Mouse (Mus musculus) layer of hippocampus, adult 2 months (tissue): Measurements from ENCODE around the gene Slc16a13. TPM values are rescaled to one million over a fixed set of nuclear protein-coding genes. Genes with fewer than 3 reads are reported as not detected.

Source experiments
- DNase-seq, 2 experiments: peaks; one replicate each; pipeline ENCODE4 v3.0.0; 2022; ENCODE audit warnings: low spot score in 2 of 2
- H3K27ac ChIP-seq: fragments of 200-600 bp; 2 replicates; pipeline ENCODE4 v1.8.1; 2022
- H3K4me3 ChIP-seq: fragments of 200-600 bp; 2 replicates; pipeline ENCODE4 v1.8.1; 2022; ENCODE audit warnings: mild to moderate bottlenecking
- CTCF ChIP-seq: fragments of 200-600 bp; conservative IDR thresholded peaks from 2 replicates; pipeline ENCODE4 v1.8.1; 2022; ENCODE audit warnings: antibody characterized with exemption, mild to moderate bottlenecking, moderate library complexity
- total RNA-seq, 2 experiments: library from RNA; stranded (reverse); gene quantifications; 2 replicates each; pipeline ENCODE4 v1.2.3; 2021

Gene Slc16a13
- total RNA-seq, 2 experiments from 2014 or later, result 7.9 to 11.0 TPM

- TF ChIP-seq CTCF, result no peak
- H3K27ac ChIP-seq, result peak overlapping the region; percentile 95
- no peak for DNase-seq
Measured at GRCm38 (mm10) chr11:70238591-70239440, 18.0 kb upstream of the Slc16a13 start.

GRCm38 (mm10) chr11:70237457-70238167 is 16.7 kb upstream of the Slc16a13 start, which contains the start of gene 0610010K14Rik:
TSS of gene 0610010K14Rik (minus strand) at chr11:70237914.
- Histone ChIP-seq H3K27ac (peak within 1 kb of the TSS; percentile 95), H3K4me3 (peak within 1 kb of the TSS; percentile 67)
- DNase-seq, result peak; percentile 97 to 99
- peak; percentile 81 for TF ChIP-seq CTCF

More at GRCm38 (mm10) chr11:70238591-70239440, 18.0 kb upstream of the Slc16a13 start:
- H3K4me3 ChIP-seq, result peak overlapping the region; percentile 67

GRCm38 (mm10) chr11:70236717-70237116 is 15.9 kb upstream of the Slc16a13 start:
- TF ChIP-seq CTCF, result no peak
- Histone ChIP-seq H3K4me3 (peak overlapping the region; percentile 67), H3K27ac (peak overlapping the region; percentile 95)
- DNase-seq, result no peak

- no peak for TF ChIP-seq CTCF
- Histone ChIP-seq H3K27ac (0 out of 2 replicates have a peak overlapping the region, but pooled peaks have one; percentile 2), H3K4me3 (no peak overlapping the region)
- DNase-seq, result no peak
Measured at GRCm38 (mm10) chr11:70235254-70235900, 14.5 kb upstream of the Slc16a13 start.

- no peak overlapping the region for H3K27ac ChIP-seq
- TF ChIP-seq CTCF, result no peak
- no peak for DNase-seq
- H3K4me3 ChIP-seq, result no peak overlapping the region
Measured at GRCm38 (mm10) chr11:70234497-70234896, 13.6 kb upstream of the Slc16a13 start.

- DNase-seq, result no peak
- Histone ChIP-seq H3K27ac (peak overlapping the region; percentile 48; the same call in 1 of the 2 replicates), H3K4me3 (no peak overlapping the region; the same call in 1 of the 2 replicates)
- TF ChIP-seq CTCF, result no peak
Measured at GRCm38 (mm10) chr11:70234037-70234436, 13.2 kb upstream of the Slc16a13 start.

GRCm38 (mm10) chr11:70233016-70233415 is 12.2 kb upstream of the Slc16a13 start:
- TF ChIP-seq CTCF, result no peak

GRCm38 (mm10) chr11:70232546-70232945 is 11.7 kb upstream of the Slc16a13 start:
- no peak for TF ChIP-seq CTCF
- no peak for DNase-seq
- H3K27ac ChIP-seq, result peak overlapping the region; percentile 92
- peak overlapping the region; percentile 76 for H3K4me3 ChIP-seq

More at GRCm38 (mm10) chr11:70233016-70233415, 12.2 kb upstream of the Slc16a13 start:
- peak overlapping the region; percentile 92 for H3K27ac ChIP-seq
- H3K4me3 ChIP-seq, result peak overlapping the region; percentile 76
- DNase-seq, result no peak

- TF ChIP-seq CTCF, result peak; percentile 100
- peak overlapping the region; percentile 76 for H3K27ac ChIP-seq
- peak; percentile 71 to 78 for DNase-seq
- peak overlapping the region; percentile 48 for H3K4me3 ChIP-seq
Measured at GRCm38 (mm10) chr11:70230239-70230727, 9.4 kb upstream of the Slc16a13 start.

- TF ChIP-seq CTCF, result no peak
- H3K4me3 ChIP-seq, result peak within 1 kb of the TSS; percentile 48
- no peak for DNase-seq
- H3K27ac ChIP-seq, result peak within 1 kb of the TSS; percentile 76
Measured at GRCm38 (mm10) chr11:70229260-70230010, 8.6 kb upstream of the Slc16a13 start, which contains the start of gene Bcl6b. TSS of gene Bcl6b (minus strand) at chr11:70229798.

GRCm38 (mm10) chr11:70228828-70229227 is 8.0 kb upstream of the Slc16a13 start:
- peak; percentile 13; the same call in 1 of the 2 replicates for TF ChIP-seq CTCF
- DNase-seq, result peak; percentile 74 to 78
- H3K4me3 ChIP-seq, result peak overlapping the region; percentile 48
- H3K27ac ChIP-seq, result peak overlapping the region; percentile 56
